In the genomic region with DNA sequence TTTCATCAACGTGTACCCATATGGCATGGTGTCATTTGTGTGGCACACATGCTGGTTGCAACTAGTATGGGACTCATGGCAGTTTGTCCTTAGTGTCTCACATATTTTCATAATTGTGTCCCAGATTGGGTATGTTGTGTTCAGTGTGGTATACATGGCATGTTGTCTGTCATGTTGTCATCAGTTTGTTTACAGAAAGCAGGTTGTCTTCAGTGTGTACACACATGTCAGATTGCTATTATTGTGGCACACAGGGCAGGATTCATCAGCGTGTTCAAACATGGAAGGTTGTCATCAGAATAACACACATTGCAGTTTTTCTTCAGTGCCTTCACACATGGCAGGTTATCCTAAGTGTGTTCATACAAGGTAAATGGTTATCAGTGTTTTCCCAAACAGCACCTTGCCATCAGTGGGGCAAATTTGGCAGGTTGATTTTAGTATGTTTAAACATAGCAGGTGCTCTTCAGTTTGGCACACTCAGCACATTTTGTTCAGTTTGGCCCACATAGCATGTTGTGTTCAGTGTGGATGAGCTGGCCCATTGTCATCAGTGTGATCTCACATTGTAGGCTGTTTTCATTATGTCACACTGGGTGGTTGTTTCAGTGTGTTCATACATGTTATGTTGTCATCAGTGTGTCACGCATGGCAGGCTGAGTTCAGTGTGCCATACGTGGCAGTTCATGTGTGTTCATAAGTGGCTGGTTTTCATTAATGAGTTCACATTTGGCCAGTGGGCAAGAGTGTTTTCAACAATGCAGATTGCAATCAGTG, we compare ENCODE assay signal across 17 mouse cellular contexts. TPM values are rescaled to one million over a fixed set of nuclear protein-coding genes. Genes with fewer than 3 reads are reported as not detected.
"Had no signal": no experiment of that assay in that cellular context is flagged by ENCODE, and none has a peak within 500 bp of the region (broad histone marks: within the 10 kb centered on the region; RNA-seq: fewer than 3 reads in every experiment).

No protein-coding gene starts in this region.

- H3K4me3 ChIP-seq: limb, embryonic 13.5 days; midbrain, embryonic 12.5 days; neural tube, embryonic 13.5 days; stomach, embryonic 15.5 days had no signal

- H3K27me3 ChIP-seq: limb, embryonic 13.5 days; midbrain, embryonic 12.5 days; neural tube, embryonic 13.5 days; stomach, embryonic 15.5 days had no signal

- DNase-seq: kidney, postnatal 10 days; left cerebral cortex, postnatal 4 days; lung, adult 18-20 months; retina, postnatal 1 day; thymus, adult 2 months; thymus, postnatal 25 days had no signal

- H3K9ac ChIP-seq: limb, embryonic 13.5 days; liver, embryonic 14.5 days; midbrain, embryonic 12.5 days; neural tube, embryonic 13.5 days; stomach, embryonic 15.5 days had no signal

- H3K4me1 ChIP-seq: limb, embryonic 13.5 days; midbrain, embryonic 12.5 days; neural tube, embryonic 13.5 days; stomach, embryonic 15.5 days had no signal

- H3K36me3 ChIP-seq: limb, embryonic 13.5 days; midbrain, embryonic 12.5 days; neural tube, embryonic 13.5 days; stomach, embryonic 15.5 days had no signal

- H3K27ac ChIP-seq: limb, embryonic 13.5 days; liver, embryonic 14.5 days; midbrain, embryonic 12.5 days; neural tube, embryonic 13.5 days; stomach, embryonic 15.5 days had no signal

- H3K9me3 ChIP-seq: midbrain, embryonic 12.5 days; neural tube, embryonic 13.5 days; stomach, embryonic 15.5 days had no signal

- H3K4me2 ChIP-seq: limb, embryonic 13.5 days; midbrain, embryonic 12.5 days; neural tube, embryonic 13.5 days; stomach, embryonic 15.5 days had no signal

RNA-seq across cellular contexts. Expression of a gene that starts 53.9 kb away (rescaled TPM):
- total RNA-seq: megakaryocyte-erythroid progenitor cell, adult 5-6 weeks had no signal
- polyA plus RNA-seq: large intestine, adult 2 months; limb, embryonic 13.5 days; liver, adult 2 months; liver, embryonic 14.5 days; lung, embryonic 16.5 days; midbrain, embryonic 12.5 days; neural tube, embryonic 13.5 days; spleen, adult 2 months; stomach, embryonic 15.5 days; thymus, adult 2 months; urinary bladder, adult 2 months had no signal
